Mouse (Mus musculus): ENCODE measurements around the gene Abcf3. TPM values are rescaled to one million over a fixed set of nuclear protein-coding genes. Genes with fewer than 3 reads are reported as not detected.

Gene Abcf3
- total RNA-seq, 2 experiments from 2014 or later, result 79.4 to 89.4 TPM

Small RNAs within 50 kb of the gene (microRNA-seq; reads per million reads assigned to microRNA genes)
- 201 to 261 reads per million in 2 experiments for gene Mir1224

Other genes with a start within 250 kb of the Abcf3 start
- gene Parl, start 246.2 kb upstream of the Abcf3 start, total RNA-seq (2021), result 10 to 100 TPM; 53.5 to 64.1 TPM
- not detected for gene Cyp2ab1, start 223.2 kb upstream of the Abcf3 start, total RNA-seq (2021)
- gene Abcc5, start 122.2 kb upstream of the Abcf3 start, total RNA-seq (2021), result 100 to 1,000 TPM; 168 to 224 TPM
- gene Eif2b5, start 49.8 kb upstream of the Abcf3 start, total RNA-seq (2021), result 10 to 100 TPM; 46.0 to 53.3 TPM
- 10 to 100 TPM; 57.2 to 68.3 TPM for gene Dvl3, start 31.6 kb upstream of the Abcf3 start, total RNA-seq (2021)
- gene Ap2m1, start 13.1 kb upstream of the Abcf3 start, total RNA-seq (2021), result 100 to 1,000 TPM; 753 to 800 TPM
- 10 to 100 TPM; 22.8 to 24.2 TPM for gene Vwa5b2, start 40.9 kb downstream of the Abcf3 start, total RNA-seq (2021)
- 1 to 10 TPM; 2.7 to 3.1 TPM for gene Eef1akmt4, start 63.0 kb downstream of the Abcf3 start, total RNA-seq (2021)
- gene Gm49333, start 63.0 kb downstream of the Abcf3 start, total RNA-seq (2021), result not detected
- 10 to 100 TPM; 14.2 to 15.7 TPM for gene Alg3, start 63.2 kb downstream of the Abcf3 start, total RNA-seq (2021)
- 10 to 100 TPM; 85.0 to 97.0 TPM for gene Camk2n2, start 72.7 kb downstream of the Abcf3 start, total RNA-seq (2021)
- gene Ece2, start 81.3 kb downstream of the Abcf3 start, total RNA-seq (2021), result 10 to 100 TPM; 24.8 to 30.6 TPM
- 100 to 1,000 TPM; 220 to 240 TPM for gene Psmd2, start 103.1 kb downstream of the Abcf3 start, total RNA-seq (2021)
- 100 to 1,000 TPM; 289 to 306 TPM for gene Eif4g1, start 119.7 kb downstream of the Abcf3 start, total RNA-seq (2021)
- gene Fam131a, start 144.7 kb downstream of the Abcf3 start, total RNA-seq (2021), result 100 to 1,000 TPM; 489 to 490 TPM
- 10 to 100 TPM; 24.8 to 26.2 TPM for gene Polr2h, start 169.1 kb downstream of the Abcf3 start, total RNA-seq (2021)
- gene Clcn2, start 169.2 kb downstream of the Abcf3 start, total RNA-seq (2021), result 10 to 100 TPM; 63.8 to 76.4 TPM
- gene Chrd, start 184.6 kb downstream of the Abcf3 start, total RNA-seq (2021), result 10 to 100 TPM; 62.2 to 79.5 TPM
- gene Thpo, start 185.9 kb downstream of the Abcf3 start, total RNA-seq (2021), result 10 to 100 TPM in 1 of 2 experiments, 1 to 10 TPM in 1; 9.0 to 14.2 TPM

Measured in layer of hippocampus, postnatal 25 days (tissue).